Mouse (Mus musculus) v-Abl transformed pro-B cells (cell line): ENCODE results near the gene Spns2.

Experiments
- in situ Hi-C, 2 experiments: fragments of 400-800 bp; cut with MboI; formaldehyde crosslinking; loops; one replicate each; pipeline ENCODE4 v1.15.1; 2025; ENCODE audit not compliant: unreplicated experiment in 2 of 2

The Spns2 gene

GRCm38 (mm10) chr11:72477653-72478052 lies 12.1 kb downstream of the Spns2 start:
- in situ Hi-C loops, result no loop called here

- in situ Hi-C loops, result no loop called here
Measured at GRCm38 (mm10) chr11:72477182-72477581, 12.5 kb downstream of the Spns2 start.

GRCm38 (mm10) chr11:72476074-72476625 lies 13.6 kb downstream of the Spns2 start:
- in situ Hi-C loops, result no loop called here

GRCm38 (mm10) chr11:72475408-72475807 lies 14.3 kb downstream of the Spns2 start:
- in situ Hi-C loops, result no loop called here

GRCm38 (mm10) chr11:72474926-72475325 lies 14.8 kb downstream of the Spns2 start:
- in situ Hi-C loops, result no loop called here

- in situ Hi-C loops, result no loop called here
Measured at GRCm38 (mm10) chr11:72473540-72473939, 16.2 kb downstream of the Spns2 start.

- in situ Hi-C loops, result no loop called here
Measured at GRCm38 (mm10) chr11:72471381-72471780, 18.3 kb downstream of the Spns2 start.

- in situ Hi-C loops, result no loop called here
Measured at GRCm38 (mm10) chr11:72470004-72470403, 19.7 kb downstream of the Spns2 start.

GRCm38 (mm10) chr11:72469217-72469616 lies 20.5 kb downstream of the Spns2 start:
- in situ Hi-C loops, result no loop called here

GRCm38 (mm10) chr11:72468525-72468924 lies 21.2 kb downstream of the Spns2 start:
- in situ Hi-C loops, result no loop called here

- in situ Hi-C loops, result no loop called here
Measured at GRCm38 (mm10) chr11:72466694-72467507, 22.8 kb downstream of the Spns2 start.

GRCm38 (mm10) chr11:72465978-72466693 lies 23.6 kb downstream of the Spns2 start:
- in situ Hi-C loops, result no loop called here

- in situ Hi-C loops, result no loop called here
Measured at GRCm38 (mm10) chr11:72464821-72465220, 24.9 kb downstream of the Spns2 start.

- in situ Hi-C loops, result no loop called here
Measured at GRCm38 (mm10) chr11:72461500-72461981, 28.2 kb downstream of the Spns2 start.

GRCm38 (mm10) chr11:72458502-72458901 lies 31.2 kb downstream of the Spns2 start:
- in situ Hi-C loops, result no loop called here

GRCm38 (mm10) chr11:72457995-72458496 lies 31.7 kb downstream of the Spns2 start:
- in situ Hi-C loops, result no loop called here

GRCm38 (mm10) chr11:72455694-72456093 lies 34.0 kb downstream of the Spns2 start:
- in situ Hi-C loops, result no loop called here

- in situ Hi-C loops, result no loop called here
Measured at GRCm38 (mm10) chr11:72453105-72453953, 36.4 kb downstream of the Spns2 start.

- in situ Hi-C loops, result no loop called here
Measured at GRCm38 (mm10) chr11:72452140-72452665, 37.5 kb downstream of the Spns2 start.

- in situ Hi-C loops, result loop anchor here (25.0 kb wide), 2 partner anchors 290 to 590 kb away; partner anchors contain the start of gene Ncbp3 (in 1 of the 2)
Measured at GRCm38 (mm10) chr11:72447475-72447874, 42.2 kb downstream of the Spns2 start.
